Mouse (Mus musculus) MEL (cell line): ENCODE results near the gene Commd7.

ENCODE experiments used
- CTCF ChIP-seq, 3 experiments: IDR thresholded peaks in 2 of 3; conservative IDR thresholded peaks in 1 of 3; 2 replicates each; pipeline ENCODE4 v1.5.1; 2011 to 2012; ENCODE audit warnings: low read length in 3 of 3, low read depth in 2 of 3, mild to moderate bottlenecking in 2 of 3, improper control_type of control experiment in 1 of 3, inconsistent platforms in 1 of 3, mixed read lengths in 1 of 3, moderate library complexity in 1 of 3; ENCODE audit not compliant: control insufficient read depth in 1 of 3, insufficient read depth in 1 of 3, poor library complexity in 1 of 3, severe bottlenecking in 1 of 3
- EP300 ChIP-seq, 2 experiments: IDR thresholded peaks; 2 replicates each; pipeline ENCODE4 v1.6.1; 2011; ENCODE audit warnings: improper control_type of control experiment in 2 of 2, low read length in 2 of 2, low read depth in 1 of 2, mild to moderate bottlenecking in 1 of 2
- KAT2A ChIP-seq: conservative IDR thresholded peaks from 2 replicates; pipeline ENCODE4 v1.6.1; 2012; ENCODE audit warnings: low read depth, low read length, improper control_type of control experiment, inconsistent platforms
- MAFK ChIP-seq: IDR thresholded peaks from 2 replicates; pipeline ENCODE4 v1.6.1; 2011; ENCODE audit warnings: low read depth, mild to moderate bottlenecking, low read length, improper control_type of control experiment, borderline replicate concordance
- NELFE ChIP-seq: IDR thresholded peaks from 2 replicates; pipeline ENCODE4 v1.6.1; 2011; ENCODE audit warnings: low read depth, low read length, improper control_type of control experiment
- POLR2A ChIP-seq, 2 experiments: IDR thresholded peaks; 2 replicates each; pipeline ENCODE4 v1.6.1; 2011 to 2012; ENCODE audit warnings: low read length in 2 of 2, mild to moderate bottlenecking in 2 of 2, control low read depth in 1 of 2, improper control_type of control experiment in 1 of 2, low read depth in 1 of 2, moderate library complexity in 1 of 2; ENCODE audit not compliant: control insufficient read depth in 1 of 2, insufficient read depth in 1 of 2, poor library complexity in 1 of 2
- POLR2AphosphoS5 ChIP-seq: IDR thresholded peaks from 2 replicates; pipeline ENCODE4 v1.6.1; 2012; ENCODE audit warnings: low read depth, borderline replicate concordance, mild to moderate bottlenecking, inconsistent platforms, low read length, moderate library complexity, mixed read lengths
- USF1 ChIP-seq: IDR thresholded peaks from 2 replicates; pipeline ENCODE4 v1.6.1; 2014; ENCODE audit warnings: low read depth, mild to moderate bottlenecking, inconsistent platforms, low read length, improper control_type of control experiment, moderate library complexity

- TF ChIP-seq EP300 (IDR thresholded peaks at IDR 0.05; ENCODE audit: low read depth in 1 of 2, low read length in 2 of 2): no peak
- no peak for TF ChIP-seq POLR2AphosphoS5
- no peak for TF ChIP-seq NELFE
- no peak for TF ChIP-seq KAT2A
- no peak for TF ChIP-seq CTCF (IDR thresholded peaks at IDR 0.05 in 2 of 3, conservative IDR thresholded peaks at IDR 0.05 in 1 of 3; ENCODE audit: control insufficient read depth in 1 of 3, insufficient read depth in 1 of 3, low read depth in 2 of 3, low read length in 3 of 3, poor library complexity in 1 of 3, severe bottlenecking in 1 of 3)
- no peak for TF ChIP-seq MAFK
- no peak for TF ChIP-seq POLR2A (IDR thresholded peaks at IDR 0.05; ENCODE audit: control insufficient read depth in 1 of 2, insufficient read depth in 1 of 2, low read depth in 1 of 2, low read length in 2 of 2, poor library complexity in 1 of 2)
- no peak for TF ChIP-seq USF1
Measured at GRCm38 (mm10) chr2:153679959-153680358, 47.4 kb upstream of the Commd7 start.
